13 mouse cellular contexts compared by ENCODE assay signal in the genomic region with DNA sequence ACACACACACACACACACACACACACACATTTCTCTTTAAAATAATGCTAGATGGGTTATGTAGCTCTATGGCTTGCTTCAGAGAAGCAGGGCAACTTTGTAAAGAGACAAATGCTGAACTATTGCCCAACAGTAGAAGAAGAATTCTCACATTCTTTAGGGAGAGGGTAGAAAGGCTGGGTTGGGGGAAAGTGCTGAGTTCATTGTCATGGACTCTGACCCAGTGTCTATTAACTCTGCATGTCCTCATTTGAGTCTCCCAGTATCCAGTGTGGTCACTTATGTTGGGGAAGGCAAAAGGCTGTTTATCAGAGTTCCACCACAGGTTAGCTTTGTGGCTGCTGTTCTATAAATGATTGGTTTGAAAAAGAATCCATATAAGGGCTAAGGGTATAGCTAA.
"Had no signal": no experiment of that assay in that cellular context is flagged by ENCODE, and none has a peak within 500 bp of the region (broad histone marks: within the 10 kb centered on the region; RNA-seq: fewer than 3 reads in every experiment).

No protein-coding gene starts in this region.

- DNase-seq: layer of hippocampus, postnatal 36 days; midbrain, embryonic 14.5 days; right cerebral cortex, adult 18-20 months had no signal

- ATAC-seq: hindbrain, embryonic 16.5 days; intestine, embryonic 15.5 days had no signal

- H3K9ac ChIP-seq: intestine, embryonic 15.5 days; liver, embryonic 14.5 days; lung, embryonic 14.5 days; neural tube, embryonic 12.5 days; neural tube, embryonic 15.5 days had no signal

- H3K4me2 ChIP-seq: intestine, embryonic 15.5 days; lung, embryonic 14.5 days; midbrain, embryonic 11.5 days; neural tube, embryonic 12.5 days; neural tube, embryonic 15.5 days had no signal

- H3K4me3 ChIP-seq: intestine, embryonic 15.5 days; layer of hippocampus, adult 2 months; left cerebral cortex, adult 2 months; neural tube, embryonic 12.5 days; neural tube, embryonic 15.5 days had no signal

- H3K9me3 ChIP-seq: intestine, embryonic 15.5 days; neural tube, embryonic 12.5 days; neural tube, embryonic 15.5 days had no signal

- H3K27me3 ChIP-seq: intestine, embryonic 15.5 days; neural tube, embryonic 12.5 days; neural tube, embryonic 15.5 days had no signal

- H3K27ac ChIP-seq: intestine, embryonic 15.5 days; left cerebral cortex, adult 2 months; liver, embryonic 14.5 days; neural tube, embryonic 12.5 days; neural tube, embryonic 15.5 days; stomach, postnatal 0 days had no signal
